Mouse (Mus musculus): ENCODE results near the gene Srebf2. TPM values are rescaled to one million over a fixed set of nuclear protein-coding genes. Genes with fewer than 3 reads are reported as not detected.
"Not testable (repeated sequence)": the region's sequence is repeated elsewhere in the genome, so short reads cannot be mapped to it uniquely, and the experiment has no call there.

The Srebf2 gene
- polyA plus RNA-seq (2012; ENCODE audit: insufficient read depth, insufficient read length, low replicate concordance, missing spikeins), result 282 TPM in 1 of 2 replicates, not detected in the other

DNA sequence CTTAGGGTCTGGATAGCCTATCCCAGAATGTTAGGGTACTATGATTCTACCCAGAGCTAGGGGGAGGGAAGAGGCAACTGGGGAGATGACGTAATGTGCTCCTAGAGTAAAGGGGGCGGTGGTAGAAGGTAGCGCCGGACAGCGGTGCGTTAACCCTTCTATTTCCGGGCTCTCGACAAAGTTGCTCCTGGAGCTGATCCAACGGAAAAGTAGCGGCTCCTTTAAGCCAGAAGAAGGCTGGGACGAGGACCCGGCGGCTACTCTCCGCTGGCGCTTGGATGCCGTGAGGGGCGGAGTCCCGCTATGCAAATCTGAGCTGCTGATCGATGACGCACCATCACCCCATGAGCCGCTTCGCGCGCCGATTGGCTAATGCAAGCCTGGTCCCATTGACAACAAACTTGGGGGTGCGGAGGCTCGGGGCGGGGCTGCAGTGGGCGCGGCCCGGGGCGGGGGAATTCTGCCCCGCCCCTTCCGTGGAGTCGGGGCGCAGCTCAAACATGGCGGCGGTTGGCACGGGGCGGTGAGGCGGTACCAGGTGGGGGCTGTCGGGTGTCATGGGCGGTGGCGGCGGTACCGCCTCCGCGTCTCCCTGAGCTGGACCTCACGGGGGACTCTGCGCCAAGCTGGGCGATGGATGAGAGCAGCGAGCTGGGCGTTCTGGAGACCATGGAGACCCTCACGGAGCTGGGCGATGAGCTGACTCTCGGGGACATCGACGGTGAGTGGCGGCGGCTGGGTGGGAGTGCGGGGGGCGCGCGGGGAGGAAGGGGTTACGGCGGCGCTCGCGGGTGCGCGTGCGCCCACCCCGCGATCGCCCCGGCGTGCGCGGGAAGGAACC, at the start of gene Srebf2:
TSS of gene Srebf2 (plus strand) at position 412 of the 841 bp plus-strand sequence.
- Histone ChIP-seq H3K4me3 (ENCODE audit: insufficient read depth, low read depth, low read length) (peak within 1 kb of the TSS; percentile 81), H3K27ac (ENCODE audit: insufficient read depth, low read depth, low read length) (peak within 1 kb of the TSS; percentile 96), H3K4me1 (ENCODE audit: control insufficient read depth, insufficient read depth, low read length) (peaks cover 4% of the 10 kb centered on the region)
- under 1% methylated on average over 72 of the region's 79 CpGs for WGBS
- TF ChIP-seq CTCF (IDR thresholded peaks at IDR 0.05; ENCODE audit: insufficient read depth, low read depth, low read length), result no peak
- peak; percentile 71 for TF ChIP-seq POLR2A (IDR thresholded peaks at IDR 0.05; ENCODE audit: insufficient read depth, low read depth, low read length)

GRCm38 (mm10) chr15:82106953-82107555, 39.9 kb upstream of the Srebf2 start:
- Histone ChIP-seq H3K27ac (ENCODE audit: insufficient read depth, low read depth, low read length) (peak overlapping the region; percentile 85), H3K4me3 (ENCODE audit: insufficient read depth, low read depth, low read length) (no peak overlapping the region), H3K4me1 (ENCODE audit: control insufficient read depth, insufficient read depth, low read length) (peaks cover 33% of the 10 kb centered on the region)
- TF ChIP-seq CTCF (IDR thresholded peaks at IDR 0.05; ENCODE audit: insufficient read depth, low read depth, low read length) (peak; percentile 65), POLR2A (IDR thresholded peaks at IDR 0.05; ENCODE audit: insufficient read depth, low read depth, low read length) (no peak)
- 19% methylated on average over 8 of the region's 8 CpGs for WGBS

- 93% methylated on average over 8 of the region's 8 CpGs for WGBS
- H3K4me1 ChIP-seq (ENCODE audit: control insufficient read depth, insufficient read depth, low read length), result no peaks in the 10 kb centered on the region
- TF ChIP-seq CTCF (IDR thresholded peaks at IDR 0.05; ENCODE audit: insufficient read depth, low read depth, low read length) (no peak), POLR2A (IDR thresholded peaks at IDR 0.05; ENCODE audit: insufficient read depth, low read depth, low read length) (no peak)
Observed at GRCm38 (mm10) chr15:82120544-82120943, 26.4 kb upstream of the Srebf2 start.

DNA sequence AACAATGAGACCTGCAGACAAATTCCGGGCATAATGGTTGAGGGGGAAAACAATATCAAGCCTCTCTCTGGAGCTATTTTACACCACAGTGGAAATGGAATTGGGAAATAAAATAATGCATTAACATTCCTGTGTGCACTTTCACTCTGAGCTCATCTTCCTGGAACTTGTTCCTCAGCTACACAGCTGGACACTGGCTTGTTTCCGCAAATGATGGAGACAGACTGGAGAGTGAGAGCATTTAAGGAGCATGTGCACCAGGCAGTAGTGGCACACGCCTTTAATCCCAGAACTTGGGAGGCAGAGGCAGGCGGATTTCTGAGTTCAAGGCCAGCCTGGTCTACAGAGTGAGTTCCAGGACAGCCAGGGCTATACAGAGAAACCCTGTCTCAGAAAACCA, 20.3 kb upstream of the Srebf2 start:
- not testable (repeated sequence) for H3K4me3 ChIP-seq (ENCODE audit: insufficient read depth, low read depth, low read length); H3K27ac ChIP-seq (ENCODE audit: insufficient read depth, low read depth, low read length)
- WGBS, result 69% methylated on average over 4 of the region's 4 CpGs
- peaks cover 22% of the 10 kb centered on the region for H3K4me1 ChIP-seq (ENCODE audit: control insufficient read depth, insufficient read depth, low read length)

More at GRCm38 (mm10) chr15:82120544-82120943, 26.4 kb upstream of the Srebf2 start:
- Histone ChIP-seq H3K4me3 (ENCODE audit: insufficient read depth, low read depth, low read length) (no peak overlapping the region), H3K27ac (ENCODE audit: insufficient read depth, low read depth, low read length) (no peak overlapping the region)

GRCm38 (mm10) chr15:82127426-82128374, 19.3 kb upstream of the Srebf2 start, which contains the start of gene Ccdc134:
Gene Ccdc134 (plus strand): TSS chr15:82127922.
- peaks cover 22% of the 10 kb centered on the region for H3K4me1 ChIP-seq (ENCODE audit: control insufficient read depth, insufficient read depth, low read length)
- TF ChIP-seq POLR2A (IDR thresholded peaks at IDR 0.05; ENCODE audit: insufficient read depth, low read depth, low read length) (peak; percentile 69; the same call in 1 of the 2 replicates), CTCF (IDR thresholded peaks at IDR 0.05; ENCODE audit: insufficient read depth, low read depth, low read length) (no peak)
- WGBS, result under 1% methylated on average over 74 of the region's 74 CpGs
- peak within 1 kb of the TSS; percentile 80 for H3K4me3 ChIP-seq (ENCODE audit: insufficient read depth, low read depth, low read length)
- peak within 1 kb of the TSS; percentile 37 for H3K27ac ChIP-seq (ENCODE audit: insufficient read depth, low read depth, low read length)

- H3K27ac ChIP-seq (ENCODE audit: insufficient read depth, low read depth, low read length), result 0 out of 2 replicates have a peak overlapping the region, but pooled peaks have one; percentile 12
- peak overlapping the region; percentile 80 for H3K4me3 ChIP-seq (ENCODE audit: insufficient read depth, low read depth, low read length)
- TF ChIP-seq CTCF (IDR thresholded peaks at IDR 0.05; ENCODE audit: insufficient read depth, low read depth, low read length) (no peak), POLR2A (IDR thresholded peaks at IDR 0.05; ENCODE audit: insufficient read depth, low read depth, low read length) (no peak)
- 2% methylated on average over 5 of the region's 5 CpGs for WGBS
- H3K4me1 ChIP-seq (ENCODE audit: control insufficient read depth, insufficient read depth, low read length), result peaks cover 22% of the 10 kb centered on the region
Observed at GRCm38 (mm10) chr15:82128398-82128797, 18.6 kb upstream of the Srebf2 start.

- H3K4me1 ChIP-seq (ENCODE audit: control insufficient read depth, insufficient read depth, low read length), result peaks cover 36% of the 10 kb centered on the region
- no peak overlapping the region for H3K27ac ChIP-seq (ENCODE audit: insufficient read depth, low read depth, low read length)
- TF ChIP-seq POLR2A (IDR thresholded peaks at IDR 0.05; ENCODE audit: insufficient read depth, low read depth, low read length) (no peak), CTCF (IDR thresholded peaks at IDR 0.05; ENCODE audit: insufficient read depth, low read depth, low read length) (no peak)
- 74% methylated on average over 7 of the region's 7 CpGs for WGBS
- H3K4me3 ChIP-seq (ENCODE audit: insufficient read depth, low read depth, low read length), result no peak overlapping the region
Observed at GRCm38 (mm10) chr15:82130599-82130998, 16.4 kb upstream of the Srebf2 start.

GRCm38 (mm10) chr15:82135372-82135771, 11.6 kb upstream of the Srebf2 start:
- WGBS, result 41% methylated on average over 4 of the region's 4 CpGs
- peak overlapping the region; percentile 95 for H3K27ac ChIP-seq (ENCODE audit: insufficient read depth, low read depth, low read length)

More at GRCm38 (mm10) chr15:82135372-82135771, 11.6 kb upstream of the Srebf2 start:
- peaks cover 29% of the 10 kb centered on the region for H3K4me1 ChIP-seq (ENCODE audit: control insufficient read depth, insufficient read depth, low read length)
- no peak overlapping the region for H3K4me3 ChIP-seq (ENCODE audit: insufficient read depth, low read depth, low read length)
- TF ChIP-seq CTCF (IDR thresholded peaks at IDR 0.05; ENCODE audit: insufficient read depth, low read depth, low read length), result no peak
- TF ChIP-seq POLR2A (IDR thresholded peaks at IDR 0.05; ENCODE audit: insufficient read depth, low read depth, low read length), result no peak
